Mouse (Mus musculus): ENCODE data around the gene Mfsd4b2.
"Not testable (repeated sequence)": the region's sequence is repeated elsewhere in the genome, so short reads cannot be mapped to it uniquely, and the experiment has no call there.

The Mfsd4b2 gene

DNA sequence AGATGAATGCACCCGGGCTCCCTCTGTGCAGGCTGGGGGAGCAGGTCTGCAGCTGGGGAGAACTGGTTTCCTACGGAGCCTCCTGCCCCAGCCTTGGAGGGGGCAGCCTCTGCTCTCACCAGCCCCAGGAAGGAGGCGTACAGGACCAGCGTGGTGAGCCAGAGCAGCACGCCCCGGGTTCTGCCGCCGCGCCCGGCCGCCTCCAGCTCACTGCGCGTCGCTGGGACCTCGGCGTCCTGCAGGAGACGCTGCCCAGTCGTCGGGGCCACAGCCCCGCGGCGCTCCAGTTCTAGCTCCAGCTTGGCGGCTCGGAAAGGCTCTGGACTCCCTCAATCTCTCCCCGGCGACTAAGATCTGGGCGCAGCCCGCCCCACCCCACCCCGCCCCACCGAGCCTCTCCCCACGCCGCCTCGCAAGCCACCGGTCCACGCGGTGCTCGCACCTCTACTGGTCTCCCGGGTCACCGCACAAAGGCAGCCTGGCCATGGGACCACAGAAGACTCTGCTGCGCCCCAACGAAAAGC lies at the start of gene Mfsd4b2:
TSS of gene Mfsd4b2 (minus strand) at position 308 of the 524 bp plus-strand sequence.
- peak; percentile 51 for DNase-seq

DNA sequence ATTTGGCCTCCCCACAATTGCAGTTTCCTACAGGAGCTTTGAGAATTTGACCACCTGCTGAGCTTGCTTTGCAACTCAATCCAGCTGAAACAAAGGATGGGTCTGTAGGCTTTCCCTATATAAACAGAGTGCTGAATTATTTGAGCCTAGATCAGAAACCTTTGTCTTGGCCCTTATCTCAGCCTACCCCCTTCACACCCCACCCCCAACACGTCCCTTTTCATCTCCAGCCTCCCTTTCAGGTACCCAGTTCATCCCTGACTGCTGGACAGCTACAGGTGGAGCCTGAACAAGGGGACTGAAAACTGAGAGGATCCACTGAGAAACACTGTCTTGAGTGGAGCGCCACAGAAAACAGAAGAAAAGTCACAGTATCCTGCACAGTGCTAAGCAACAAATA lies 49.0 kb upstream of the Mfsd4b2 start:
- DNase-seq: no peak

DNA sequence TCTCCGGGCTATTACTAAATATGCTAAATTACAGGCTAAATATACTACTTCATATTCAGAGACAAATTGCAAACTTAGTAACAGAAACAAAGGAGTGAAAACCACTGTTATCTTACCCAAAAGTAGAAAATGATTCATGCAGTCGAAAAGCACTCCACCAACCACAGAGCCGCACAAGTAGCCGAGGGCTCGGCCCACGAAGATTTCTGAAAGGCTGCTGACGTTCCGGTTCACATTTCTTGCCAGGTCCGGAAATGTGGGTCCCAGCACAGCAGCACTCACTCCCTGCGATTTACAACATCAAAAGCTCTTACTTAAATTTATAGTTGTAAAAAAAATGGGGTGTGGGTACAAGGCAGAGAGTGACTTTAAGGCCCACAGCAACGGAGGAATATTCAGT lies 48.3 kb upstream of the Mfsd4b2 start:
- DNase-seq: no peak

DNA sequence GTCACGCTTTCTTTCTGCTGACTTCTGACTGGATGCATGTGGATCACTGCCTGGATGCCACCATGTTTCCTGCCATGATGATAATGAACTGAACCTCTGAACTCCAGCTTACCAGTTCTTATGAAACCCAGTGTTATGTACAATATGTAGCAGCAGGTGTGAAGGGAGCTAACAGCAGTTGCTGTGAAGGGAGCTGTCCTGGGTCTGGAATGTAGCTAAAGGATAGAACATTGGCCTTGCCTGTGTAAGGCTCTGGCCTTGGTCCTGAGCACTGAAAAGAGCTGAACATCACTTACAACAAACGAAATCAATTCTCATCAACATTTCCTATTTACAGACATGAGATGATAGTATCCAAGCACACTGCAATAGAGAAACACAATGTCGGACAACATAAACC lies 40.8 kb upstream of the Mfsd4b2 start:
- DNase-seq: no peak

DNA sequence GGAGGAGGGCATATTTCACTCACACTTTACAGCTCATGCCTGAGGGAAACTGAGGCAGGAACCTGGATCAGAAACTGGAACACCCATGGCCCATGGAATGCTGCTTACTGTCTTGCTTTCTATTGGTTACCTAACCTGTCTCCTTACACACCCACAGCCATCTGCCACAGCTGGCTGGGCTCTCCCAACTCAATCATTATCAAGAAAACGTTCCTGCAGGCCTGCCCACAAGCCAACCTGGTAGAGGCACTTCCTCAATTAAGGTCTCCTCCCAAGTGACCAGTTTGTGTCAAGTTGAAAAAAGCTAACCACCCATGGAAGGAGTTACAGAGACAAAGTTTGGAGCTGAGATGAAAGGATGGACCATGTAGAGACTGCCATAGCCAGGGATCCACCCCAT lies 35.2 kb upstream of the Mfsd4b2 start:
- no peak for DNase-seq

DNA sequence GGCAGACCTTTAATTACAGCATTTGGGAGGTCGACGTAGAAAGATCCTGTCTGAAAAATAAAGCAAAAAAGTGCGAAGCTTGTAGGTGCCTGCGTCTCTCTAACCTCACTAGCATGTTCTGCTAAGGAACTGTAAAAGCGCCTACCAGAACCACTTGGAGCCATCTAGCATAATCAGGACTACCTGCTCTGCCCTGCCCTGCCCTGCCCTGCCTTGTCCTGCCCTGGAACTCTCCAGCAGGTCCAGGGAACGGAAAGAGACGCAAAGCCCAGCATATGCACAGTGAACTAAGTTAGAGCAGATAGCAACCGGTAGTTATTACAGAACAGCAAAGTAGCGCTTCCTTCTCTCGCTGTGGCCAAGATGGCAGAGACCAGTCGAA lies 33.7 kb upstream of the Mfsd4b2 start:
- DNase-seq: no peak

DNA sequence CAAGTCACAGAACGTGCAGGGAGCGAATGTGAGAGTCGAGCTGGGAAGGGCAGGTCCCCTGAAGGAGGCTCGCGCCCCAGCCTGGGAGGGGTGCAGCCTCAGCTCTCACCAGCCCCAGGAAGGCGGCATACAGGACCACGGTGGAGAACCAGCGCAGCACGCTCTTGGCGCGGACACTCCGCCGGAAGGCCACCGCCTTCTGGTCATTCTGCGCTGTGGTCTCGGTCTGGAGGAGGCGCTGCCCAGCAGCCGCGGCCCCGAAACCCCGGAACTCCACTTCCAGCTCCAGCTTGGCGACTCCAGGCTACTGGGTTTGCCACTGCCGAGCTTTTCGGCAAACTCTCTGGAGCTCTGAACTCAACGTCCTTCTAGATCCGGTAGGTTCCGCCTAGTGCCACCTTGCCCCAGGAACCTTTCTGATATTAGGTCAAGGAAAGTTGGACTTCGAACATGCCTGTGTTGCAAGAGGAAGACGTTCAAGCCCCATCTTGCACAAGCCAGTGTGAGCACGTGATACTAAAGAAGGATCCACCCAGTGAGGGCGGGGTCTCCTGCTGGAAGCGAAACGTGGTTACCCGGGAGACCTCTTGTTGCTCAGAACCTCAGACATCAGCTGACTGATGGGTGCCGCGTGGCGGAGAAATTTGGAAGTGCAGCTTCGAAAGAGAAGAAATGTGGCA lies 33.2 kb upstream of the Mfsd4b2 start, which contains the start of gene Mfsd4b3:
TSS of gene Mfsd4b3 (minus strand) at position 393 of the 680 bp plus-strand sequence.
- peak; percentile 95 for DNase-seq

DNA sequence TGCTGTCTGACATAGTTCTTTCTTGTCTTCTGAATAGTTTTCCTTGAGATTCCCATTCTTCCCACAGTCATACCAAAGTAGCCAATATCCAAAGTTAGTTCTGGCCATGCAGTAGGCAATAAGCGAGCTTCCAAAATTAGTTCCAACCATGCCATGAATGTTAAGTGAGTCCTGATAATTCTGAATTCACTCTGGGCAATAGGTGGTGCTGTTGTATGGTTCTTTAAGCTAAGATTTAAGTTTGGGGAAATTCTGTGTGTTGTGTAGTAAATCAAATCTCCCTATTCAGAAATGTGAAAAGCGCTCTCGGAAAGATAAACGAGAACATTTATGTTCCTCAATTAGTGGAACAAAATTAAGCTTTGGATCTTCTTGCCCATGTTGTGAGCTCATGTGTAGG lies 31.5 kb upstream of the Mfsd4b2 start:
- DNase-seq: no peak

DNA sequence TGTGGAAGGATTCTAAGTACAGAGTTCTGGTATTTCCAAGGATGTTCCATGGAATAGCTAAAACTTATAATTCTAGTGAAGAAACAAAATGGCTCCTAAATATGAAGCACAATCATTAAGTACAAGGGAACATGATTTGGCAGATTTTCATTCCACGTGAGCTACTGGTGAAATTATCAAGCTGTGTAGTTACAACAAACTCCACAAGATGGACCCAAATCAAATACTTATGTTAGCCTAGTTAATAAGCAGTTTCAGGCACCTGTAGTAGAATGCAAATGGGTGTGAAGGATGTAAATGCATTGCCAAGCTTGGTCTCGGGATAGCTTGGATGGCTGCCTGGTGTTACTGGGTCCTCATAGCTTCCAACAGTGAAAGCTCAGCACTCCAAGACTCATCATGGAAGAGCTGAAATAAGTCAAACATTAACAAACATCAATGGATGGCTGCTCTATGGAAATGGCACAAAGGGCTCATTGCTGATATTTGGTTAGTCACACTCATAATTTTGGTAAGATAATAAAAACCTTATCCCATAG lies 29.7 kb upstream of the Mfsd4b2 start:
- no peak for DNase-seq

DNA sequence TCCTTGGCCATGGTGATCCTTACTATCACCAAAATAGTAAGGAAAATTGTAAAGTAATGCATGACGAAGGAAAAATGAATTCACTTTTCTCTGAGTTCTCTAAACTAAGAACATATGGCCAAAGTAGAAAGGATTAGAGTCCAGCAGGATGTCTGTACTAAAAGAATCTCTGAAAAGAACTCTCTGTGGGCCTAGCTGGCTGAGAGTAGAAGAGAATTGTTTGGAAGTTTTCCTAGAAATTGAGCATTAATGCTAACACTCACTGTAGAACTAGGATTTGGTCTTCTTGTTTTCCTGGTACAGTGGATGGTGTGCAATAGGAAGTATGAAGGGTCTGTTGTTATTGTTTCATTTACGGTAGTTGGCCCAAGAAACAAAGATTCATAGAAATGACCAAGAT lies 28.4 kb upstream of the Mfsd4b2 start:
- no peak for DNase-seq

DNA sequence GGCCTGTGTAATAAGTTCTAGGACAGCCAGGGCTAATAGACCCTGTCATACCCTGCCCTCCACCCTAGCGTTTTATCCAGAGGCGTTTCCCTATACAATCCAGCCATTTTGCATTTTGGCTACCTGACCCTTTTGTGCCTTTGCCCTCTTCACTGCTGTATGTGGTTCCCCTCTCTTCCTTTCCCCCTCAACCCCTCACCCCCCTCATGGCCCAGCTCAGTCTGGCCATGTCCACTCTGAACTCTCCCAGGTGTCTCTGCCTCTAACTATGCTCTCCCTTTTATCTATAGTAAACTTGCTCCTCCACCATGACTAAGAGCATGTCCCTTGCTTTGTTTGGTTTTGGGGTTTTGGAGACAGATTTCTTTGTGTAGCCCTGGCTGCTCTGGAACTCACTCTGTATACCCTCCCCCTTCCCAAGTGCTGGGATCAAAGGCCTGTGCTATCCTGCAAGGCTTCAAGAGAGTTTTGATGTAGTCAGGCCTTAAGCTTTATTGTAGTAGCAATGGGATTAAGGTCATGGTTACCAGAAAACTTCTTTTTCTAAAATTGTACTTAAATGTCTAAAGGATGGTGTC lies 22.7 kb upstream of the Mfsd4b2 start:
- DNase-seq: no peak

DNA sequence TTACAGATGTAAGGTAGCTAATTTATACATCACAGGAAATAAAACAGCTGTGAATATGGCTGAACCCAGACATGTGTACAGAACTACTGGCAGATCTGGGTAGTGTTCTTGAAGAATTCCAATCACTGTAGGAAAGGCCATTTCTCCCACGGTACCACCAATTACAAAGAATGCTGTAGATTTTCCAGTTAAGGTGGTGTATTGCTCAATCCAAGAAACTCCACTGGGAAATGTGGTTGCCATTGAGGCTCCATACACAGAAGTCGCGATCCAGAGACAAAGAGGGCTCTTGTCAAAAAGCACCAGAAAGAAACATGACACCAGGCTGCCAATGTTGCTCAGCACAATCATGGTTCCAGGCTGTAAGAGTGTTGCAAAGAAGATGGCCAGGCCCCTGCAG lies 20.5 kb upstream of the Mfsd4b2 start:
- not testable (repeated sequence) for DNase-seq

DNA sequence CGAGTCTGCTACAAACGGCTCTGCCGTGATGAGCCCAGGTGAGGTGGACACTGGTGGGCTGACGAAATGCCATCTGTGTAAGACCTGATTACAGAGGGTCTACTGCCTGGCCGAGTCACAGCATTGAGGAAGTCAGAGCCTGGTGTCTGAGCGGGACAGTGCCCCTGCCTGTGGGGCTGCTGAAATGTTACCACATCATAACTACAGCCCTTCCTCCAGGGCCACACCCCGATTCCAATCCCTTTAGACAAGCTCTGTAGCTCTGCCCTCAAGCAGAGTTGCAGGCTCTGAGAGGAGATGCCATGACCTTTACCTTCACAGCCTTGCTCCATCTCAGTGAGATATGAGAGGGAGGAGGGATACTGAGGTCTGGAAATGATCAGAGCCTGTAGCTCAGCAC lies 9.8 kb upstream of the Mfsd4b2 start:
- no peak for DNase-seq

DNA sequence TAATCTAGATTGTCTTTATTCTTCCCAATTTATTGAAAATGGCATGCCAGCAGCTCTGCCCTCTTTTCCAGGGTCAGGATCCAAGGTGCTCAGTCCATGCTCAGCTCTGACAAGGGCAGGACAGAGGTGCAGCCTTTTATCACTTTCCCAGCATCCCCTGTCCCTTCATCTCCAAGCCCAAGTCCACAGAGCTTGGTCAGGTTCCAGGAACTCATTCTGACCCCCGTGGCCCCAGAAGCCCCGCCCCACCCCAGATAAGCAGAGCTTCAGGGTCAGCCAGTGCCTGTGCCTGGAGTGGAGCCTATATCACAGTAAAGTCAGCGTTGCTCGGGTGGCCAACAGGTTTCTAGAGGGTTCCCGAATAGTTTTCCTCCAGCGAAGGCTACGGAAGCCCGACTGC lies 2.2 kb downstream of the Mfsd4b2 start:
- DNase-seq: not testable (repeated sequence)

DNA sequence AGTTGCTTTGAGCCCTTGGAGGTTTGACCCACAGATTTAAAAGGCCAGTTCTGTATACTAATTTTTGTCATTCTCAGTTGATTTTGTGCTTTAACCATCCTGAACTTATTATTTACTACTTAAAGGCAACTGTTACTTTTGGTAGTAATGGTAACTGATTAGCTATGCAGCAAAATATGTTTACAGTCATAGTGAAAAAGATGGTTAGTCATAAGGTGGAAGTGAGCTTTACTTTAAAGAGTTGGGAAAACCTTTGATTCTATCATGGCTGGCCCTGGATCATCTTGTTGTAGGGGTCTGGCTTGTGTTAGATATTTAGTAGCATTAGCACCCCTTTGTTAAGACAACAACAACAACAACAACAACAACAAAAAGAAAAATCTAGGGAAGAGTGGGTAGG lies 14.1 kb downstream of the Mfsd4b2 start:
- no peak for DNase-seq

DNA sequence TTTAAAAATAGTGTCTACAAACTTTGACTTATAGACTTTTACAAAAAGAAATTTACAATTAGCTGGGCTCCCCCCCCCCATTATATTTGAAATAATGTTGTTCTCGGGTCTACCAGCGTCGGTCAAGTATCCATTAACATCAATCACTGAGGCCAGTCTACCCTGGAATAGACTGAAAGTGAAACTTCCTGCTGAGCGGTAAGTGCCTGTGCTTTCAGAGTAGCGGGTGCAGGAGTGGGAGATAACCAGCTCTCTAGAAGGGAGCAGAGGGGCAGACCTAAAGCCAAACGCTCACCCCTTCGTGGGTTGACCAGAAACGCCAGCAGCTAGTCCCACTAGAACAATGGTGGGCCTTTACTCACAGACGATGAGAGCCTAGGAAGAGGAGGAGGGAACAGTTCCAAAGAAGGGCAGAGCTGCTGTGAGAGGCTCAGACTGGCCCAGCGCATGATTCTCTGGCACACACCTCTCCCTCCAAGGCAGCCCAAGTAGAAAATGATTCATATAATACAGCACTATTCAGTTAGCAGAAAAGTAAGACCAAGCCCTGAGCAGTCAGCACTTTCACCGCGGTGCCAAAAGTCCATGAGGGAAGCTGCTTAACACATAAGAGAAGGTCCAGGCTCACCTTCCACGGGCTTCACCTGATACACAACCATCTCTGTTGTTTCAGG lies 17.8 kb downstream of the Mfsd4b2 start:
- no peak for DNase-seq

DNA sequence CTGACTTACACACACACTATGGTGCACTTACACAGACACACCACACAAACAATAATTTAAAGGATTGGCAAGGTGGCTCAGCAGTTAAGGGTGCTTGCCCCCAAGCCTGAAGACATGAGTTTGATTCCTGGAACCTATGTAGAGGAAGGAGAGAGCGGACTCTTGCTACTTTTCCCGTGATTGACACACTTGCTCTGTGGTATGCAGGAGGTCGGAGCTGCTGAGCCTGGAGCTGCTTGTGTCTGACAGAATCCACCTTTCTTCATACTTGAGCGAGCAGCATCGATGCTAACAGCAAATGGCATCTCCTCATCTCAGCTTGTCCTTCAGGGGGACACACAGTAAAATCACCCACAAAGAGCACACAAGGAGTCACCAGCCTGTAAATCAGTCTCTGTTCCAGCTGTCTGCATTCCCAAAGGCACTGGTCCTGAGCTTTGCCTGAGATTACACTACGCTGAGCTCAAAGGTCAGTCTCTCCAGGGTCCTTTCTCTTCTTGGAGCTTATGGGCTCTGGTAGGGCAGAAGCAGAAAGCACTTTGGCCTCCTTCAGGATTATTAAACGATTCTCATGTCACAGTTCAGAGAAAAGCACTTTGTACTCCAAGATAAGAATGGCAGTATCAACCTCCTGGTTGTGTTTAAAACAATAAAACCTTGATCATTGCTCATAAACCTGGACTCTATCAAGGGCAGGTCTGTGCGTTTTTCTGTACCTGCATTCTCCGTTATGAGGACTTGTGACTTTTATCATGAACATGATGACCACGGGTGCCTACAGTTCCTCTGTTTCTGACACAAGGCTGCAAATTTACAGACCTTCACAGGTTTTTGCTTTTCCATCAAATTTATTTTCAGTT lies 19.7 kb downstream of the Mfsd4b2 start:
- DNase-seq: no peak

DNA sequence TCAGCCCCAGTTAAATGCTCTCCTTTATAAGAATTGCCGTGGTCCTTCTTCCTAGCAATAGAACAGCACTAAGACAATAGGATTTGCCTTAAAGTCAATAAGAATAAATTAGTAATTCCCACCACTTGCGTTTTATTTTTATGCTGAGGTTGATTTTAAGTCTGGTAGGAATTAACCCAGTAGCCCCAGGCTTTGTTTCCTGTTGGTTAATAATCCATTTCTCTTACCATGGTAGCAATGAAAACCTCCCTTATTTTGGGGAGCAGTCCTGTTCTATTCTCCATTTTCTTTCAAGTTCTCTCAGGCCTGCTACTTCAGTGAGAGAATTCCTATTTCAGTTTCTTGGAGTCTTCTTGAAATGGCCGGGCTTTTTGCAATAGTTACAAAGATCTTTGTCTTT lies 22.5 kb downstream of the Mfsd4b2 start:
- no peak for DNase-seq

DNA sequence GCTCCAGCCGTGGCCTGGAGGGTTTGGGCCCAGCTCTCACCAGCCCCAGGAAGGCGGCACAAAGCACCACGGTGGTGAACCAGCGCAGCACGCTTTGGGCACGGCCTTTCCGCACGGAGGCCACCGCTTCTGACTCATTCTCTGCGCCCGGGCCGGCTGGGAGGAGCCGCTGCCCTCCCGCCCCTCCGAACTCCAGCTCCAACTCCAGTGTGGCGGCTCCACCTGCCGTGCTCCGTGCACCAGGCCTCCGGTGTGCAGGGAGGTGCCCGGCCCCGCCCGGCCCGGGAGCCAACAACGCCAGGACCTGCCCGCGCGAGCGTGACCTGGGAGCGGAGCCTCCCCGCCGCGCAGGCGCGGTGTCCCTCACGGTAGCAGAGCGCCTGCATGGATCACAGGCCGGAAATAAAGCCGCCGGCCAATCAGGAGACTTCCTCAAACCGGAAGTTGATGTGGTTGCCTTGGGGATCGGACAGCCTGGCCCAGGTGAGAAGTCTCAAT lies 27.8 kb downstream of the Mfsd4b2 start, which contains the start of gene Mfsd4b4:
TSS of gene Mfsd4b4 (minus strand) at position 365 of the 498 bp plus-strand sequence.
- peak; percentile 86 for DNase-seq

DNA sequence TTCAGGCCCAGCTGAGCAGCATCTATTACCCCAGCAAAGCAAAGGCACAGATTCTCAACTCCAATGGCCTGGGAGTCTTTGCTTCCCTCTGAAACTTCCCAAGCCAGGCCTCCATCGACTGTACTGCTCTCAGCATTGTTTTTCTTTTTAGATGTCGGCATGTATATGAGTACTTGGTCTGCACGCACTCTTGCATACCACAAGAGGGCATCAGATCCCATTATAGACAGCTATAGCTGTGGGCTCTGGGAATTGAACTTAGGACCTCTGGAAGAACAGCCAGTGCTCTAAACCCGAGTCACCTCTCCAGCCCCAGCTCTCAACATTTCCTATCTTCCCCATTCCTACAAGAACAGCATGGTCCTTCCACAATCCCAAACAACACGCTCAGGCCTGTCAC lies 30.2 kb downstream of the Mfsd4b2 start:
- no peak for DNase-seq

DNA sequence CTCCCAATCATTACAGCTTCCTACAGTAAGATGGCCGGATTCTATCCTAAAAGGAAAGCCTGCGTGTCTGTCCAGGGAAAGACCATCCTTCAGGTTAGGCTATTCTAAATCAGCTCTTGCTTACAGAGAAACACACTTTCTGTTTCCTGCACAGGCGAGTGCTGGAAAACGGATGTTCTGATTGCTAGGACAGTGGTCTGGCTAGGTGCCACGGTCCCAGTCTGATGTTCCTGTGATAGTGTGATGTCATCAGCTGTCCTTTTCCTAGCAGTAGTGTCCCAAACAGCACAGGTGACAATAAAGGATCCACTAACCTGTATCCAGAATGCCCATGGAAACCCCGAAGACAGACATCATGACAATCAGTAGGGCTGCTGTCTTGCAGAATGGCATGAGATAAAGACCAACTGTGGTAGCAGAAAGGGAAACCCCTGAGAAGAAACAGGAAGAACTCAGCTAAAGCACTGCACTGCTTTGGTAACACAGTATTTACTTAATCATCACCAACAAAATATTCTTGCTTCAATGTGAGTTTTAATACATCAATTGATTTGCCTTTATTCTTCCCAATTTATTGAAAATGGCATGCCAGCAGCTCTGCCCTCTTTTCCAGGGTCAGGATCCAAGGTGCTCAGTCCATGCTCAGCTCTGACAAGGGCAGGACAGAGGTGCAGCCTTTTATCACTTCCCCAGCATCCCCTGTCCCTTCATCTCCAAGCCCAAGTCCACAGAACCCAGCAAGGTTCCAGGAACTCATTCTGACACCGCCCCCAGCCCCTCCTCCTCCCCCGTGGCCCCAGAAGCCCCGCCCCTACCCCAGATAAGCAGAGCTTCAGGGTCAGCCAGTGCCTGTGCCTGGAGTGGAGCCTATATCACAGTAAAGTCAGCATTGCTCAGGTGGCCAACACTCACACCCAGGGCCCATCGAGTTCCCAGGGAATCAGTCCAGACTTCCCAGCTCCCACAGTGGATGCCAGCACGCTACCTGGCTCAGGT lies 32.7 kb downstream of the Mfsd4b2 start:
- DNase-seq: no peak

Measured in thymus, postnatal 4 days (tissue).